Comparison of ENCODE assay signal across 8 mouse cellular contexts in genomic region chr4:106559343-106560212, GRCm38 (mm10). TPM values are rescaled to one million over a fixed set of nuclear protein-coding genes. Genes with fewer than 3 reads are reported as not detected.
A peak's percentile ranks its signal among the peaks of the same experiment; 100 is the strongest.
DNase-seq lines count a peak whose midpoint lies in the region; ATAC-seq and TF ChIP-seq lines count a peak whose summit lies in the region.

No protein-coding gene starts in this region.

- WGBS in hindbrain, embryonic 14.5 days = 32% methylated on average over 13 of the region's 13 CpGs
- 31% methylated on average over 13 of the region's 13 CpGs for WGBS in liver, postnatal 0 days (ENCODE audit: insufficient replicate concordance)

- peak; percentile 30 for DNase-seq in cerebellum, adult 8-10 months
- DNase-seq in cerebellum, postnatal 4 days (ENCODE audit: low spot score in 2 of 2) = no peak
- DNase-seq in hindbrain, embryonic 14.5 days (ENCODE audit: low spot score) = no peak
- peak; percentile 38 for DNase-seq in liver, postnatal 0 days
- no peak for DNase-seq in urinary bladder, postnatal 14 days (ENCODE audit: low spot score)
- DNase-seq in spleen, adult 18-20 months = no peak
- DNase-seq in spleen, postnatal 36 days (ENCODE audit: low spot score in 2 of 2) = no peak

- no peak for TF ChIP-seq CTCF in E14TG2a.4 (conservative IDR thresholded peaks at IDR 0.05; ENCODE audit: low read length)
- no peak for TF ChIP-seq CTCF in liver, postnatal 0 days (IDR thresholded peaks at IDR 0.05; ENCODE audit: low read depth)

- H3K9me3 ChIP-seq in E14TG2a.4 (ENCODE audit: low read length) = no peaks in the 10 kb centered on the region
- H3K9me3 ChIP-seq in hindbrain, embryonic 14.5 days (ENCODE audit: control insufficient read depth, low read length) = no peaks in the 10 kb centered on the region
- H3K9me3 ChIP-seq in liver, postnatal 0 days (ENCODE audit: low read length) = no peaks in the 10 kb centered on the region

- peak; percentile 66 for TF ChIP-seq EP300 in liver, postnatal 0 days (IDR thresholded peaks at IDR 0.05; ENCODE audit: low read depth)

- H3K4me1 ChIP-seq in E14TG2a.4 (replicated peaks; ENCODE audit: low read depth, low read length) = peaks cover 42% of the 10 kb centered on the region
- peaks cover 33% of the 10 kb centered on the region for H3K4me1 ChIP-seq in hindbrain, embryonic 14.5 days (replicated peaks; ENCODE audit: control insufficient read depth, insufficient read depth, low read length)
- peaks cover 9% of the 10 kb centered on the region for H3K4me1 ChIP-seq in liver, postnatal 0 days (ENCODE audit: insufficient read depth)

- no peak for ATAC-seq in hindbrain, embryonic 14.5 days (ENCODE audit: low FRiP score)
- ATAC-seq in liver, postnatal 0 days = peak; percentile 54

- peak overlapping the region; percentile 90 for H3K27ac ChIP-seq in hindbrain, embryonic 14.5 days
- H3K27ac ChIP-seq in liver, postnatal 0 days (ENCODE audit: low read depth) = peak overlapping the region; percentile 95

- peak overlapping the region; percentile 87 for H3K4me2 ChIP-seq in hindbrain, embryonic 14.5 days (replicated peaks)
- H3K4me2 ChIP-seq in liver, postnatal 0 days (ENCODE audit: low read depth, low read length) = peak overlapping the region; percentile 98

- peaks cover 27% of the 10 kb centered on the region for H3K36me3 ChIP-seq in E14TG2a.4 (ENCODE audit: insufficient read depth, low read length)
- peaks cover 7% of the 10 kb centered on the region for H3K36me3 ChIP-seq in hindbrain, embryonic 14.5 days (replicated peaks; ENCODE audit: control insufficient read depth, insufficient read depth)
- 0 out of 2 replicates have a peak, but pooled peaks cover 2% of the 10 kb centered on the region for H3K36me3 ChIP-seq in liver, postnatal 0 days (replicated peaks; ENCODE audit: insufficient read depth, low read length)

- peak overlapping the region; percentile 99 for H3K4me3 ChIP-seq in E14TG2a.4 (replicated peaks; ENCODE audit: low read length)
- H3K4me3 ChIP-seq in hindbrain, embryonic 14.5 days (replicated peaks; ENCODE audit: low read length) = peak overlapping the region; percentile 81
- peak overlapping the region; percentile 85 for H3K4me3 ChIP-seq in liver, postnatal 0 days (ENCODE audit: low read depth, low read length)

- peak overlapping the region; percentile 49; the same call in 1 of the 2 replicates for H3K9ac ChIP-seq in hindbrain, embryonic 14.5 days
- H3K9ac ChIP-seq in liver, postnatal 0 days (replicated peaks) = peak overlapping the region; percentile 83

- no peaks in the 10 kb centered on the region; the same call in 1 of the 2 replicates for H3K27me3 ChIP-seq in E14TG2a.4 (ENCODE audit: insufficient read depth, low read length)
- no peaks in the 10 kb centered on the region for H3K27me3 ChIP-seq in hindbrain, embryonic 14.5 days (ENCODE audit: control insufficient read depth, insufficient read depth, low read length)
- 0 out of 2 replicates have a peak, but pooled peaks cover 3% of the 10 kb centered on the region for H3K27me3 ChIP-seq in liver, postnatal 0 days (ENCODE audit: insufficient read depth, low read length)

RNA-seq across cellular contexts. Expression of gene Dhcr24, which starts 1.3 kb away (rescaled TPM):
- polyA plus RNA-seq in hindbrain, embryonic 14.5 days (2014; fragmentation: Nextera tagmentation; extraction: Ambion mirVana) = 25.7 and 27.1 TPM in 2 replicates
- polyA plus RNA-seq in liver, postnatal 0 days (2015; fragmentation: Nextera tagmentation; extraction: Ambion mirVana) = 13.6 and 17.1 TPM in 2 replicates

RNA-seq across cellular contexts. Expression of gene Lexm, which starts 57.5 kb away (rescaled TPM):
- not detected in 2 replicates for polyA plus RNA-seq in hindbrain, embryonic 14.5 days (2014; fragmentation: Nextera tagmentation; extraction: Ambion mirVana)
- polyA plus RNA-seq in liver, postnatal 0 days (2015; fragmentation: Nextera tagmentation; extraction: Ambion mirVana) = not detected in 2 replicates

Comparison
In these comparisons a context has a peak if more than half of its experiments do, and no peak if none do; other contexts are left out.
1. DNase-seq: peak in cerebellum, adult 8-10 months (single experiment) and liver, postnatal 0 days (single experiment); none in cerebellum, postnatal 4 days (0 of 2), hindbrain, embryonic 14.5 days (single experiment), urinary bladder, postnatal 14 days (single experiment), spleen, adult 18-20 months (0 of 2) and spleen, postnatal 36 days (0 of 2).
2. Peak in every context shown above with its lines, with median percentiles within 50 percentile points of each other: H3K4me3 ChIP-seq.